Mouse (Mus musculus) small intestine, adult 2 months (tissue): ENCODE measurements around the gene Rac3.

Experiments
- CTCF ChIP-seq: fragments of 200-500 bp; IDR thresholded peaks from 2 replicates; pipeline ENCODE4 v1.5.1; 2012; ENCODE audit warnings: low read depth, mild to moderate bottlenecking, control low read depth, inconsistent platforms, low read length, moderate library complexity, mixed read lengths; ENCODE audit not compliant: insufficient replicate concordance, insufficient read length; ENCODE audit errors: extremely low read depth
- POLR2A ChIP-seq: fragments of 200-500 bp; IDR thresholded peaks from 2 replicates; pipeline ENCODE4 v1.6.1; 2012; ENCODE audit warnings: low read depth, mild to moderate bottlenecking, control low read depth, inconsistent platforms, low read length, moderate library complexity

DNA sequence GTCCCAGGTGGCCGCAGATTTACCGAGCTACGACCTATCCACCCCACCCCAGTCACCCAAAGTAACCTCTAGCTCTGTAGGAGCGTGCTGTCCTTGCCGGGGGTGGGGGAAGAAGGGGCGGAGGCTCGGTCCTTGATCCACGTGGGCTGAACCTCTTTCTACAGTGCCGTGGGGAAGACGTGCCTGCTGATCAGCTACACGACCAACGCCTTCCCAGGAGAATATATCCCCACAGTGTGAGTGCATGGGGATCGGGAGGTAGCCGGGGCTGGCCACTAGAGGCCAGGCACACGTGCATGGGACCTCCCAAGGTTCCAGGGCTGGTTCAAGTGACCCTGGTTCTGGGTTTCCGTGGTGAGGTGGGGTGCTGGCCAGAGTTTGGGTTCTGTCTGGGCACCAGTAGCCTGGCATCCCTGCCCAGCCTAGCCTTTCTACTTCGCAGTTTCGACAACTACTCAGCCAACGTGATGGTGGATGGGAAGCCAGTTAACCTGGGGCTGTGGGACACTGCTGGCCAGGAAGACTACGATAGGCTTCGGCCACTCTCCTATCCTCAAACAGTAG is 879 bp downstream of the Rac3 start:
- TF ChIP-seq CTCF (no peak), POLR2A (no peak)
